In the genomic region with DNA sequence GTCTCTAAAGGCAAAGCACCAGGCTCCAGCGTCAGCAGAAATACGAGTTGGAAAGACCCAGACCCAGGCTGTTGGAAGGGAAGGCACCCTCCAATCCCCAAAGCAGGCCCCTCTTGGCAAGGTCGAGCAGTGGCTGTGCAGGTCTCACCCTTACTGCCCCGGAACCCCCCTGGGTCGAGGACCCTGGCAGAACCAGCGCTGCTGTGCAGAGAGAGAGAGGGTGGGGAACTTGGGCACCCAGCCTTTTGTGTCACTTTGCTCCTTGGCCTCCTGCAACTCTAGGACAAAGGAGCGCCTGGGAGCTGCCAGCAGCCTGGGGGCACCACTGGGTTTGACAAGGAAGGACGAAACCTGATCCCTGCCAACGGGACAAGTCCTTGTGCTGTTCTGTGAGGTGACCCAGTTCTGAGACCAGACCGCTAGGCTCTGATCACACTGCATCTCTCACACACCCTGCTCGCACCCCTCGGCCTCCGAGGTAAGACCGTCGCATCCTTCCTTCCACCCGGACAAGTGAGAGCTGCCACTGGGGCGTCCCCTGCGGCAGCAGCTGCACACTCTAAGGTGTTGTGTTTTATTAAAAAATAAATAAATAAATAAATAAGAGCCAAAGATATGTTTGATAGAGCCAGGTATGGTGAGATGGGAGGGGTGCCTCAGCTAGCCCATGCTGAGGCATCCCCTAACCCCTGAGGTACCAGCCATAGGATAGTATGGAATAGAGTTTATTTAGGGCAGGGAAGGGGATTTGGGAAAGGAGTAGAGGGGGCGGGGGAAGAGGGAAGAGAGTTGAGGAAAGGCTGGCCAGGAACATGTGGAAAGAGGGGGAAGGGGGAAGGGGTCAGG, we compare ENCODE assay signal across 8 mouse cellular contexts.
DNase-seq lines count a peak whose midpoint lies in the region; ATAC-seq and TF ChIP-seq lines count a peak whose summit lies in the region.

No protein-coding gene starts in this region.

- no peak for DNase-seq in liver, adult 2 months (ENCODE audit: extremely low read depth, low read depth, low spot score)
- no peak for DNase-seq in liver
- DNase-seq in embryo, embryonic 10 days (ENCODE audit: low spot score) = peak; percentile 40
- peak; percentile 57 for DNase-seq in heart, adult 8-10 months (ENCODE audit: low spot score)
- DNase-seq in kidney, adult 18-20 months = peak; percentile 66
- no peak for DNase-seq in liver, postnatal 0 days
- DNase-seq in neural tube, embryonic 10.5 days (ENCODE audit: extremely low spot score, low spot score) = peak; percentile 58
- DNase-seq in urinary bladder, adult 18-20 months (ENCODE audit: low spot score in 2 of 2) = no peak

- no peaks in the 10 kb centered on the region for H3K27me3 ChIP-seq in liver, adult 2 months (ENCODE audit: control insufficient read depth, insufficient read depth, low read length)
- no peaks in the 10 kb centered on the region for H3K27me3 ChIP-seq in liver, postnatal 0 days (ENCODE audit: insufficient read depth, low read length)

- peak; percentile 22; the same call in 1 of the 2 replicates for ATAC-seq in liver, postnatal 0 days

- no peak for TF ChIP-seq EP300 in liver, postnatal 0 days (IDR thresholded peaks at IDR 0.05; ENCODE audit: low read depth)

- no peak overlapping the region for H3K4me3 ChIP-seq in liver, adult 2 months (ENCODE audit: insufficient read depth, low read depth, low read length)
- 0 out of 2 replicates have a peak overlapping the region, but pooled peaks have one; percentile 15 for H3K4me3 ChIP-seq in liver, postnatal 0 days (ENCODE audit: low read depth, low read length)

- no peak for TF ChIP-seq POLR2A in liver, adult 2 months (IDR thresholded peaks at IDR 0.05; ENCODE audit: extremely low read depth, insufficient read depth, low read length)

- 61% methylated on average over 19 of the region's 19 CpGs for WGBS in liver, adult 2 months
- WGBS in liver, postnatal 0 days (ENCODE audit: insufficient replicate concordance) = 24% methylated on average over 19 of the region's 19 CpGs

- H3K27ac ChIP-seq in liver, adult 2 months (replicated peaks; ENCODE audit: insufficient read depth, low read depth, low read length) = peak overlapping the region; percentile 63
- peak overlapping the region; percentile 78 for H3K27ac ChIP-seq in liver, postnatal 0 days (ENCODE audit: low read depth)

- no peak for TF ChIP-seq CTCF in liver, adult 2 months (IDR thresholded peaks at IDR 0.05; ENCODE audit: low read depth, low read length)
- TF ChIP-seq CTCF in liver, postnatal 0 days (IDR thresholded peaks at IDR 0.05; ENCODE audit: low read depth) = no peak

- no peaks in the 10 kb centered on the region for H3K36me3 ChIP-seq in liver, adult 2 months (ENCODE audit: control insufficient read depth, insufficient read depth, low read length)
- no peaks in the 10 kb centered on the region for H3K36me3 ChIP-seq in liver, postnatal 0 days (replicated peaks; ENCODE audit: insufficient read depth, low read length)

- no peaks in the 10 kb centered on the region for H3K4me1 ChIP-seq in liver, adult 2 months (ENCODE audit: control insufficient read depth, insufficient read depth, low read length)
- H3K4me1 ChIP-seq in liver, postnatal 0 days (ENCODE audit: insufficient read depth) = peaks cover 11% of the 10 kb centered on the region

- peak overlapping the region; percentile 57 for H3K4me2 ChIP-seq in liver, postnatal 0 days (ENCODE audit: low read depth, low read length)

- no peaks in the 10 kb centered on the region for H3K79me2 ChIP-seq in liver, adult 2 months (ENCODE audit: control insufficient read depth, insufficient read depth, low read length)

- no peaks in the 10 kb centered on the region for H3K9me3 ChIP-seq in liver, postnatal 0 days (ENCODE audit: low read length)

- H3K9ac ChIP-seq in liver, adult 2 months (ENCODE audit: low read depth, low read length) = peak overlapping the region; percentile 45
- peak overlapping the region; percentile 51 for H3K9ac ChIP-seq in liver, postnatal 0 days (replicated peaks)

Comparison
In these comparisons a context has a peak if more than half of its experiments do, and no peak if none do; other contexts are left out.
1. DNase-seq: peak in embryo, embryonic 10 days (single experiment), heart, adult 8-10 months (single experiment), kidney, adult 18-20 months (single experiment) and neural tube, embryonic 10.5 days (single experiment); none in liver, adult 2 months (single experiment), liver (single experiment), liver, postnatal 0 days (single experiment) and urinary bladder, adult 18-20 months (0 of 2).